Mouse (Mus musculus): ENCODE data around the gene Sirt4. TPM values are rescaled to one million over a fixed set of nuclear protein-coding genes. Genes with fewer than 3 reads are reported as not detected.

The Sirt4 gene
- 18.7 and 24.0 TPM in 2 replicates for polyA plus RNA-seq (2015; fragmentation: Nextera tagmentation; extraction: Ambion mirVana)

DNA sequence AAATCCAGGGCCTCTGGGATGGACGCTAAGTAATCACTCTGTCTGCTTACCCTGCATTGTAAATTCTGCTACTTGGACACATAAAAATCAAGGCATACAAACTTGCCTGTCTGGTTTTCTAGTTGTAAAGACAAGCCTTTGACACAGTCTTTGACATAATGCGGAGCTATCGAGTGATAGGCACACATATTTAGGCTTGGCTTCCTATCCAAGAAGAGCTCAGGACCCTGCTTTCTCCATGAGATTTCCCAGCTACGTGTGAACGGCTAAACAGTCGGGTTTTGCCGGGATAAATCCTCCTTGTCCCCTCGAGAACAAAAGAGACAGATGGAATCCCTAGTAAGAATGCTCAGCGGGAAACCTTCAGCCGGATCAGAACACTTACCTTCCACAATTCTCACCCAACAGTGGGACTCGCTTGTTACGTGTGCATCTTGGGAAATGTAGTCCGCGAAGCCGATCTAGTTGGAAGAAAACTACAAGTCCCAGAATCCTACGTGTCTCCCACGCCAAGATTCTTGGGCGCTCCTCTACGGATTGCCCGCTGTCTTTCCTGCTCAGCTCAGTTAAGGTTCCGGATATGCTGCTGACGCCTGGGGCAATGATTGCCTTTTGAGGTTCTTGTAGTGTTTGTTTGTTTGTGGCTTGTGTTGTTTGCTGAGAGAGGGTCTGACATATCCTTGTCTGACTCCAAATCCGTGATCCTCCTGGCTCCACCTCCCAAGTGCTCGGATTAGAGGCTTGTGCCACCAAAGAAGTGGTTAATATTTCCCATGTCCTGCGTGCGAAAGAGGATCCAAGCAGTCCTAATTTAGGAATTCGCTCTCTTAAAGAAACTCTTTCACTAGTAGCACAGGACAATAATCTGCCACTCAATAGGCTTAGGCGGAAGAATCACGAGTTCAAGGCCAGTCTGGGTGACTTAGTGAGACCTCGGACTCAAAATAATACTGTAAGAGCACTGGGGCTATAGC lies at the start of gene Sirt4:
TSS of gene Sirt4 (minus strand) at position 779 of the 974 bp plus-strand sequence.
- Histone ChIP-seq H3K4me3 (ENCODE audit: low read length) (peak within 1 kb of the TSS; percentile 62), H3K36me3 (ENCODE audit: control insufficient read depth, insufficient read depth) (peaks cover 8% of the 10 kb centered on the region; the same call in 1 of the 2 replicates), H3K27me3 (ENCODE audit: control insufficient read depth, insufficient read depth, low read length) (no peaks in the 10 kb centered on the region), H3K4me2 (ENCODE audit: low read depth, low read length) (peak within 1 kb of the TSS; percentile 60), H3K4me1 (ENCODE audit: control insufficient read depth, insufficient read depth, low read length) (peaks cover 6% of the 10 kb centered on the region), H3K9me3 (replicated peaks; ENCODE audit: control insufficient read depth, low read length) (no peaks in the 10 kb centered on the region), H3K27ac (ENCODE audit: low read length) (peak within 1 kb of the TSS; percentile 80), H3K9ac (ENCODE audit: low read length) (peak within 1 kb of the TSS; percentile 66)
- WGBS = 5% methylated on average over 30 of the region's 30 CpGs
- ATAC-seq (replicated peaks; ENCODE audit: extremely low read depth, insufficient read depth, low FRiP score) = peak; percentile 85

GRCm38 (mm10) chr5:115531671-115532270 lies 47.2 kb upstream of the Sirt4 start:
- peak; percentile 78 for ATAC-seq (replicated peaks; ENCODE audit: extremely low read depth, insufficient read depth, low FRiP score)
- Histone ChIP-seq H3K27ac (ENCODE audit: low read length) (peak overlapping the region; percentile 87), H3K4me3 (ENCODE audit: low read length) (peak overlapping the region; percentile 4), H3K27me3 (ENCODE audit: control insufficient read depth, insufficient read depth, low read length) (no peaks in the 10 kb centered on the region), H3K36me3 (ENCODE audit: control insufficient read depth, insufficient read depth) (no peaks in the 10 kb centered on the region), H3K4me2 (ENCODE audit: low read depth, low read length) (peak overlapping the region; percentile 38), H3K4me1 (ENCODE audit: control insufficient read depth, insufficient read depth, low read length) (peaks cover 75% of the 10 kb centered on the region), H3K9ac (ENCODE audit: low read length) (peak overlapping the region; percentile 62), H3K9me3 (replicated peaks; ENCODE audit: control insufficient read depth, low read length) (no peaks in the 10 kb centered on the region)
- WGBS = 18% methylated on average over 18 of the region's 18 CpGs

DNA sequence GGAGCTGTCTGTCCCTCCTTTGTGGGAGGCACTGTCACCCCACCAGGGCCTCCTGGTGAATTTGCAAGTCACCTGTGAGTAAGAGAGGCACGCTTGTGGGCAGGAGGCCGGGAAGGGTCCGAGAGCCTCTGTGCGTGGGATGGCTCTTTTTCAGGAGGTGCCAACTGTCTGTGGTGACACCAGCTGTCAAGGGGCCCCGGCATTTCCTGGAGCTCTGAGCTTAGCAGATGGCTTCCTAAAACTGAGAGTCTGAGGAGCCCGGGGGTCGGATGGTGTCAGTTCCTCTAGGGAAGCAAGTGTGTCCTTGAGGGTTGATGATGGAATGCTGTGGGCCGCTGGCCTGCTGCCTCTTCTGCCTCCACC lies 45.9 kb upstream of the Sirt4 start:
- Histone ChIP-seq H3K4me2 (ENCODE audit: low read depth, low read length) (peak overlapping the region; percentile 41), H3K4me3 (ENCODE audit: low read length) (no peak overlapping the region), H3K4me1 (ENCODE audit: control insufficient read depth, insufficient read depth, low read length) (peaks cover 76% of the 10 kb centered on the region), H3K9ac (ENCODE audit: low read length) (peak overlapping the region; percentile 55), H3K36me3 (ENCODE audit: control insufficient read depth, insufficient read depth) (no peaks in the 10 kb centered on the region), H3K27me3 (ENCODE audit: control insufficient read depth, insufficient read depth, low read length) (no peaks in the 10 kb centered on the region), H3K27ac (ENCODE audit: low read length) (peak overlapping the region; percentile 87), H3K9me3 (replicated peaks; ENCODE audit: control insufficient read depth, low read length) (no peaks in the 10 kb centered on the region)
- WGBS = 39% methylated on average over 8 of the region's 8 CpGs
- no peak for ATAC-seq (replicated peaks; ENCODE audit: extremely low read depth, insufficient read depth, low FRiP score)

GRCm38 (mm10) chr5:115529742-115530446 lies 45.4 kb upstream of the Sirt4 start:
- H3K27ac ChIP-seq (ENCODE audit: low read length) = peak overlapping the region; percentile 87
- no peaks in the 10 kb centered on the region for H3K27me3 ChIP-seq (ENCODE audit: control insufficient read depth, insufficient read depth, low read length)
- peak overlapping the region; percentile 41 for H3K4me2 ChIP-seq (ENCODE audit: low read depth, low read length)
- H3K36me3 ChIP-seq (ENCODE audit: control insufficient read depth, insufficient read depth) = no peaks in the 10 kb centered on the region
- no peak for ATAC-seq (replicated peaks; ENCODE audit: extremely low read depth, insufficient read depth, low FRiP score)
- 41% methylated on average over 7 of the region's 7 CpGs for WGBS
- peak overlapping the region; percentile 55 for H3K9ac ChIP-seq (ENCODE audit: low read length)
- H3K4me3 ChIP-seq (ENCODE audit: low read length) = no peak overlapping the region
- H3K9me3 ChIP-seq (replicated peaks; ENCODE audit: control insufficient read depth, low read length) = no peaks in the 10 kb centered on the region
- H3K4me1 ChIP-seq (ENCODE audit: control insufficient read depth, insufficient read depth, low read length) = peaks cover 76% of the 10 kb centered on the region

- H3K4me1 ChIP-seq (ENCODE audit: control insufficient read depth, insufficient read depth, low read length) = peaks cover 76% of the 10 kb centered on the region
- H3K36me3 ChIP-seq (ENCODE audit: control insufficient read depth, insufficient read depth) = no peaks in the 10 kb centered on the region
- no peaks in the 10 kb centered on the region for H3K27me3 ChIP-seq (ENCODE audit: control insufficient read depth, insufficient read depth, low read length)
- peak overlapping the region; percentile 41 for H3K4me2 ChIP-seq (ENCODE audit: low read depth, low read length)
- 23% methylated on average over 8 of the region's 8 CpGs for WGBS
- no peak overlapping the region for H3K4me3 ChIP-seq (ENCODE audit: low read length)
- H3K27ac ChIP-seq (ENCODE audit: low read length) = peak overlapping the region; percentile 87
- no peak for ATAC-seq (replicated peaks; ENCODE audit: extremely low read depth, insufficient read depth, low FRiP score)
- H3K9me3 ChIP-seq (replicated peaks; ENCODE audit: control insufficient read depth, low read length) = no peaks in the 10 kb centered on the region
- H3K9ac ChIP-seq (ENCODE audit: low read length) = peak overlapping the region; percentile 55
Measured at GRCm38 (mm10) chr5:115529364-115529741, 44.8 kb upstream of the Sirt4 start.

- H3K4me2 ChIP-seq (ENCODE audit: low read depth, low read length) = no peak overlapping the region
- H3K9me3 ChIP-seq (replicated peaks; ENCODE audit: control insufficient read depth, low read length) = no peaks in the 10 kb centered on the region
- H3K27ac ChIP-seq (ENCODE audit: low read length) = no peak overlapping the region
- no peak for ATAC-seq (replicated peaks; ENCODE audit: extremely low read depth, insufficient read depth, low FRiP score)
- WGBS = 66% methylated on average over 5 of the region's 5 CpGs
- H3K4me3 ChIP-seq (ENCODE audit: low read length) = no peak overlapping the region
- H3K27me3 ChIP-seq (ENCODE audit: control insufficient read depth, insufficient read depth, low read length) = no peaks in the 10 kb centered on the region
- H3K9ac ChIP-seq (ENCODE audit: low read length) = no peak overlapping the region
- H3K36me3 ChIP-seq (ENCODE audit: control insufficient read depth, insufficient read depth) = no peaks in the 10 kb centered on the region
- H3K4me1 ChIP-seq (ENCODE audit: control insufficient read depth, insufficient read depth, low read length) = peaks cover 75% of the 10 kb centered on the region
Measured at GRCm38 (mm10) chr5:115528128-115528527, 43.6 kb upstream of the Sirt4 start.

- Histone ChIP-seq H3K27me3 (ENCODE audit: control insufficient read depth, insufficient read depth, low read length) (no peaks in the 10 kb centered on the region), H3K27ac (ENCODE audit: low read length) (no peak overlapping the region), H3K36me3 (ENCODE audit: control insufficient read depth, insufficient read depth) (no peaks in the 10 kb centered on the region), H3K9me3 (replicated peaks; ENCODE audit: control insufficient read depth, low read length) (no peaks in the 10 kb centered on the region), H3K9ac (ENCODE audit: low read length) (no peak overlapping the region), H3K4me1 (ENCODE audit: control insufficient read depth, insufficient read depth, low read length) (peaks cover 65% of the 10 kb centered on the region), H3K4me2 (ENCODE audit: low read depth, low read length) (no peak overlapping the region), H3K4me3 (ENCODE audit: low read length) (no peak overlapping the region)
- 89% methylated on average over 17 of the region's 17 CpGs for WGBS
- no peak for ATAC-seq (replicated peaks; ENCODE audit: extremely low read depth, insufficient read depth, low FRiP score)
Measured at GRCm38 (mm10) chr5:115526456-115527202, 42.1 kb upstream of the Sirt4 start.

DNA sequence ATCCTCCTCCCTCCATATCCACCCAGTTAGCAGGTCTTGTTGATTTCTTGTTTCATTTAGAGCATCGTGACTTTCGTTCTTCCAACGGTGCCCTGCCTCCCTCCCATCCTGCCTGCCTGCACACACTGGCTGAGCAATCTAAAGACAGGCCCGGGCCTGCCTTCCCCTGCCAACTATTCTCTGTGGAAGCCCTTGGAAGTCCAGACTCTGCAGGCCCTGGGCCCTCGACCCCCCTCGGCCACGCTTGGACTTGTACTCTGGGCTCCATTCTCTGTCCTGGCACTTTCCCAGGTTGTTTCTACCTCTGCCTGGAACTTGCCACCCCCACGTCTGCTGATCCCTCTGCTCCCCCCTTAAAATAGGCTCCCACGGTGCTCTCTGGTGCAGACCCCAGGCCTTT lies 41.4 kb upstream of the Sirt4 start:
- Histone ChIP-seq H3K4me1 (ENCODE audit: control insufficient read depth, insufficient read depth, low read length) (peaks cover 64% of the 10 kb centered on the region), H3K27me3 (ENCODE audit: control insufficient read depth, insufficient read depth, low read length) (no peaks in the 10 kb centered on the region), H3K9ac (ENCODE audit: low read length) (no peak overlapping the region), H3K4me3 (ENCODE audit: low read length) (no peak overlapping the region), H3K27ac (ENCODE audit: low read length) (no peak overlapping the region), H3K36me3 (ENCODE audit: control insufficient read depth, insufficient read depth) (no peaks in the 10 kb centered on the region), H3K9me3 (replicated peaks; ENCODE audit: control insufficient read depth, low read length) (no peaks in the 10 kb centered on the region), H3K4me2 (ENCODE audit: low read depth, low read length) (no peak overlapping the region)
- ATAC-seq (replicated peaks; ENCODE audit: extremely low read depth, insufficient read depth, low FRiP score) = no peak
- 73% methylated on average over 9 of the region's 9 CpGs for WGBS
